Mouse (Mus musculus): ENCODE measurements around the gene Zfp609. TPM values are rescaled to one million over a fixed set of nuclear protein-coding genes. Genes with fewer than 3 reads are reported as not detected.
A peak's percentile ranks its signal among the peaks of the same experiment; 100 is the strongest.

Zfp609 gene
- total and polyA plus RNA-seq, 2 experiments from 2014 or later: 5.4 to 11.2 TPM

DNA sequence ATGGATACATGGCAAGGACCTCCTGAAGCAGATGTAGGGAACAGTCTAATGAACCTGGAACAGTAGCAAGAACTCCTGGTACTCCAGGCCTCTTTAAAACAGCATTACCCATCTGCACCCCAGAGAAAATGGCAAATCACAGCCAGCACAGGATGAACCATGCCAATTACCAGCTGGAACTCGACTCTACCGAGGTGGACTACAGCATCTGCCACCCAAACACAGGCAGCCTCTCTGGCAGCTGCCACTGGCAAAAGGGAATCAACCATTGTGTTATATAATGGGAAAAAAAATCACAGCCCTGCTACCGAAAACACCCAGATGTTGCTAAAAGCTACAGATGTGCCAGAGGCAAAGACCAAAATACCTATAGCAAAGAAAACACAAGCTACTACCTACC is 34.3 kb downstream of the Zfp609 start:
- 58% methylated on average over 3 of the region's 3 CpGs for WGBS
- H3K4me1 ChIP-seq (ENCODE audit: insufficient read depth, low read length): peaks cover 17% of the 10 kb centered on the region; the same call in 1 of the 2 replicates
- no peaks in the 10 kb centered on the region for H3K9me3 ChIP-seq (ENCODE audit: low read length)
- no peak for TF ChIP-seq CTCF (IDR thresholded peaks at IDR 0.05)
- H3K9ac ChIP-seq (replicated peaks; ENCODE audit: low read length, poor library complexity, severe bottlenecking): no peak overlapping the region
- ATAC-seq (ENCODE audit: low FRiP score): no peak
- H3K36me3 ChIP-seq (ENCODE audit: insufficient read depth, low read length): peaks cover 10% of the 10 kb centered on the region
- DNase-seq (ENCODE audit: low spot score): peak; percentile 48
- no peaks in the 10 kb centered on the region for H3K27me3 ChIP-seq (ENCODE audit: insufficient read depth, low read length)
- no peak overlapping the region for H3K4me3 ChIP-seq (ENCODE audit: low read depth, low read length)
- no peak overlapping the region; the same call in 1 of the 2 replicates for H3K27ac ChIP-seq (ENCODE audit: low read depth, low read length)
- H3K4me2 ChIP-seq (ENCODE audit: low read depth, low read length, poor library complexity, severe bottlenecking): no peak overlapping the region

DNA sequence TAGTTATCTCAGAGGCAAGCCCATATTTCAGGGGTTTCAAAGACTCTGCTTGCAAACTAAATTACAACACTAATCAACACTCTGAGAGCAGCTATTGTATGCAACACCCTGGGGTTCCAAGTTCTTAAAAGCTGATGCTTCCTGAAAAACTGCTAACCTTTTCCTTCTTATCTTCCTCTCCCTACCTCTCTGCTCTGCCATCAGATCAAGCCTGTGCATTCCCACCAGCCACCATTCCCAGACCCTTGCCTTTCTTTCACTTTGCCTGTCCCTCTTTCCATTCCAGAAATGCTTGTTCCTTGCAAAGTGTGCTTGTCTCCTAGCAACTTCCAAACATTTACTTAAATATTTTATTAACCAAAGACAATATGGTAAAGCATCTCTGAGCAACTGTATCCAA is 35.5 kb downstream of the Zfp609 start:
- no peak for TF ChIP-seq CTCF (IDR thresholded peaks at IDR 0.05)
- Histone ChIP-seq H3K36me3 (ENCODE audit: insufficient read depth, low read length) (peaks cover 10% of the 10 kb centered on the region), H3K4me2 (ENCODE audit: low read depth, low read length, poor library complexity, severe bottlenecking) (no peak overlapping the region), H3K27ac (ENCODE audit: low read depth, low read length) (no peak overlapping the region), H3K4me1 (ENCODE audit: insufficient read depth, low read length) (peaks cover 26% of the 10 kb centered on the region), H3K4me3 (ENCODE audit: low read depth, low read length) (no peak overlapping the region), H3K9ac (replicated peaks; ENCODE audit: low read length, poor library complexity, severe bottlenecking) (no peak overlapping the region), H3K9me3 (ENCODE audit: low read length) (no peaks in the 10 kb centered on the region), H3K27me3 (ENCODE audit: insufficient read depth, low read length) (no peaks in the 10 kb centered on the region)
- ATAC-seq (ENCODE audit: low FRiP score) (no peak), DNase-seq (ENCODE audit: low spot score) (no peak)

DNA sequence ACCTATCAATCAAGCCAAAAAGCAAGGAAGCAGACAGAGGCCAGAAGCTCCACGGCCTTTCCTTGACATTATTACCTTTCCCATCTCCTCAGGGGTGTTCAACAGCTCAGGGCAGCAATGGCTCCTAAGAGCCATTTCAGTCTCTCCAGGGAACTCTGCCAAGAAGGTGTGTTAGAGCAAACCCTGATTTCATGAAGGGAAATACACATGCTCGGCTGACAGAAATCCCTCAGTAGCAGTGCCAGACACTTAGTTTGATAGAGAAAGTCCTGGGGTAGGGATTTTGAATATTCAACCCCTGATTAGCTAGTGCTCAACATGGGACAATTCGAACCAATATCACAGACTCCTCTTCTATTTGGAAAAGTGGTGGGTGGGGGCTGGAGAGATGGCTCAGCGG is 36.3 kb downstream of the Zfp609 start:
- no peaks in the 10 kb centered on the region for H3K27me3 ChIP-seq (ENCODE audit: insufficient read depth, low read length)
- WGBS: 73% methylated on average over 4 of the region's 4 CpGs
- H3K36me3 ChIP-seq (ENCODE audit: insufficient read depth, low read length): peaks cover 10% of the 10 kb centered on the region
- H3K4me1 ChIP-seq (ENCODE audit: insufficient read depth, low read length): peaks cover 26% of the 10 kb centered on the region
- no peak overlapping the region for H3K9ac ChIP-seq (replicated peaks; ENCODE audit: low read length, poor library complexity, severe bottlenecking)
- DNase-seq (ENCODE audit: low spot score) (no peak), ATAC-seq (ENCODE audit: low FRiP score) (no peak)
- H3K27ac ChIP-seq (ENCODE audit: low read depth, low read length): 0 out of 2 replicates have a peak overlapping the region, but pooled peaks have one; percentile 47
- TF ChIP-seq CTCF (IDR thresholded peaks at IDR 0.05): no peak
- H3K4me2 ChIP-seq (ENCODE audit: low read depth, low read length, poor library complexity, severe bottlenecking): no peak overlapping the region
- H3K4me3 ChIP-seq (ENCODE audit: low read depth, low read length): no peak overlapping the region
- H3K9me3 ChIP-seq (ENCODE audit: low read length): no peaks in the 10 kb centered on the region

DNA sequence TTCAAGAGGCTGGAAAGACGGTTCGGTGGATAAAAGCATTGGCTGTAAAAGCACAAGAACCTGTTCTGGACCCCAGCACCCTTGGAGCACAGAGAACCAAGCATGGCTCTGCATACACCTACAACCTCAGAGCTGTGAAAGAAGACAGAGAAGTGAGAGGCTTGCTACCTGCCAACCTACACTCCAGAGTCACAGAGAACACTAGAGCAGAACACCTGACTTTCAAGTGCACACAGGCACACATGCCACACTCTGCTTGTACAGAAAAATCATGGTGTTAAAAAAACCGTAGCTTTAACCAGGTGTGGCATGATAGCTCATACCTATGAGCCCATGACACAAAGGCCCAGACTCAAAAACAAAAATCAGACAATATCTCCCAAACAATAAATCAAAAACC is 37.6 kb downstream of the Zfp609 start:
- no peak for TF ChIP-seq CTCF (IDR thresholded peaks at IDR 0.05)
- H3K9ac ChIP-seq (replicated peaks; ENCODE audit: low read length, poor library complexity, severe bottlenecking): no peak overlapping the region
- WGBS: 95% methylated on average over 3 of the region's 3 CpGs
- DNase-seq (ENCODE audit: low spot score) (no peak), ATAC-seq (ENCODE audit: low FRiP score) (no peak)
- H3K9me3 ChIP-seq (ENCODE audit: low read length): no peaks in the 10 kb centered on the region
- H3K4me1 ChIP-seq (ENCODE audit: insufficient read depth, low read length): peaks cover 26% of the 10 kb centered on the region
- no peaks in the 10 kb centered on the region for H3K27me3 ChIP-seq (ENCODE audit: insufficient read depth, low read length)
- H3K36me3 ChIP-seq (ENCODE audit: insufficient read depth, low read length): peaks cover 7% of the 10 kb centered on the region
- no peak overlapping the region for H3K27ac ChIP-seq (ENCODE audit: low read depth, low read length)
- no peak overlapping the region for H3K4me2 ChIP-seq (ENCODE audit: low read depth, low read length, poor library complexity, severe bottlenecking)
- H3K4me3 ChIP-seq (ENCODE audit: low read depth, low read length): no peak overlapping the region

DNA sequence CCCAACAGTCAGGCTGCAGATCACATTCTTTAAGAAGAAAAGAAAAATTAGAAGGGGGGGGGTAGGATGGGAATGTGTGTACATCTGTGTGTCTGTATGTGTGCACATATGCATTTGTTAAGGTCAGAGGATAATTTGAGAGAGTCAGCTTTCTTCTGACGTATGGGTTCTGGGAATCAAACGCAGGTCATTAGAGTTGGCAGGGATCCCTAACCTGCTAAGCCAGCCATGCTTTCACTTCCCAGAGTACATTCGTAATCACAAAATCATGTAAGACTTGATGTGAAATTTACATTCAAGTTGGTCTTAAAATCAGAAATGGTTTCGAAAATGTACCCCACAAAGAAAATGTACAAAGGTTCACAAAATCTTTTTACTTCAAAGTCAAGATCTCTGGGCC is 38.8 kb downstream of the Zfp609 start:
- H3K9ac ChIP-seq (replicated peaks; ENCODE audit: low read length, poor library complexity, severe bottlenecking): no peak overlapping the region
- TF ChIP-seq CTCF (IDR thresholded peaks at IDR 0.05): no peak
- WGBS: 74% methylated on average over 4 of the region's 4 CpGs

DNA sequence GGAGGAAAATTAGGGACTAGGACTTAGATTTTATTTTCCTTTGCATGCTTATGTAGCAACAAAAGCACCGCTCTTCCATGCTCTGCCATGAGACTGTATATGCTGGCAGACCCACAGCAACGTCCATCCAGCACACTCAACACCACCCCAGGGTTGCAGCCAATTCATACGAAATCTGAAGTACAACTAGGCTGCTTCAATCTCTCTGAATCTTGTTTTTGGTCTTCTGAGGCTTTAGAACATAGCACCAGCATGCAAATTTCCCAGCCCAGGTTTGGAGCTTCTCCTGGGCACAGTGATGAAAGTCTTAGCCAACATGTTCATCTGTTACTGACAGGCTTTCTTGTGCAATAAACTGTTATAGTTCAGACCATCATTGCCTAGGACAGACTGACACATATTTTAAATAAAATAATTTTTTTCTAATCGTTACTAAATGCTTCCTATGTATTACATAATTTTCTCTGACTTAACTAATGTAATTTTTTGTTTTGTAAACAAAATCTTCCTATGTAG is 39.5 kb downstream of the Zfp609 start:
- Histone ChIP-seq H3K27ac (ENCODE audit: low read depth, low read length) (peak overlapping the region; percentile 69), H3K27me3 (ENCODE audit: insufficient read depth, low read length) (no peaks in the 10 kb centered on the region), H3K36me3 (ENCODE audit: insufficient read depth, low read length) (no peaks in the 10 kb centered on the region), H3K4me3 (ENCODE audit: low read depth, low read length) (no peak overlapping the region), H3K9ac (replicated peaks; ENCODE audit: low read length, poor library complexity, severe bottlenecking) (no peak overlapping the region), H3K9me3 (ENCODE audit: low read length) (no peaks in the 10 kb centered on the region), H3K4me1 (ENCODE audit: insufficient read depth, low read length) (peaks cover 26% of the 10 kb centered on the region), H3K4me2 (ENCODE audit: low read depth, low read length, poor library complexity, severe bottlenecking) (no peak overlapping the region)
- WGBS: 56% methylated on average over 4 of the region's 4 CpGs
- DNase-seq (ENCODE audit: low spot score) (no peak), ATAC-seq (ENCODE audit: low FRiP score) (no peak)
- TF ChIP-seq CTCF (IDR thresholded peaks at IDR 0.05): no peak

More for the DNA sequence above, 38.8 kb downstream of the Zfp609 start:
- ATAC-seq (ENCODE audit: low FRiP score) (no peak), DNase-seq (ENCODE audit: low spot score) (no peak)
- no peak overlapping the region for H3K4me2 ChIP-seq (ENCODE audit: low read depth, low read length, poor library complexity, severe bottlenecking)
- H3K27me3 ChIP-seq (ENCODE audit: insufficient read depth, low read length): no peaks in the 10 kb centered on the region
- peaks cover 26% of the 10 kb centered on the region for H3K4me1 ChIP-seq (ENCODE audit: insufficient read depth, low read length)
- no peaks in the 10 kb centered on the region for H3K9me3 ChIP-seq (ENCODE audit: low read length)
- H3K36me3 ChIP-seq (ENCODE audit: insufficient read depth, low read length): no peaks in the 10 kb centered on the region
- no peak overlapping the region for H3K4me3 ChIP-seq (ENCODE audit: low read depth, low read length)
- H3K27ac ChIP-seq (ENCODE audit: low read depth, low read length): no peak overlapping the region
